Mouse (Mus musculus): ENCODE measurements at regions not wholly inside any gene's neighbourhood (a gene's known extent, or its start where the extent isn't known, plus 50 kb on each side); places are given as distances from the start of the nearest gene placed in this dataset.

- no peak for DNase-seq (ENCODE audit: low read depth)
Observed at GRCm38 (mm10) chr8:8391321-8391720, 269.7 kb downstream of the Efnb2 start.

GRCm38 (mm10) chr8:8378248-8378647 lies 282.8 kb downstream of the Efnb2 start:
- DNase-seq (ENCODE audit: low read depth): no peak

- DNase-seq (ENCODE audit: low read depth): no peak
Observed at GRCm38 (mm10) chr8:8376791-8377190, 284.3 kb downstream of the Efnb2 start.

GRCm38 (mm10) chr8:8376379-8376778 lies 284.7 kb downstream of the Efnb2 start:
- DNase-seq (ENCODE audit: low read depth): no peak

GRCm38 (mm10) chr8:8367282-8367871 lies 293.7 kb downstream of the Efnb2 start:
- DNase-seq (ENCODE audit: low read depth): no peak

GRCm38 (mm10) chr8:8361941-8362537 lies 299.0 kb downstream of the Efnb2 start:
- no peak for DNase-seq (ENCODE audit: low read depth)

GRCm38 (mm10) chr8:8360586-8360985 lies 300.5 kb downstream of the Efnb2 start:
- DNase-seq (ENCODE audit: low read depth): no peak

GRCm38 (mm10) chr8:8354977-8355376 lies 306.1 kb downstream of the Efnb2 start:
- DNase-seq (ENCODE audit: low read depth): no peak

- no peak for DNase-seq (ENCODE audit: low read depth)
Observed at GRCm38 (mm10) chr8:8344661-8345060, 316.4 kb downstream of the Efnb2 start.

- DNase-seq (ENCODE audit: low read depth): no peak
Observed at GRCm38 (mm10) chr8:8335256-8335972, 325.6 kb downstream of the Efnb2 start.

GRCm38 (mm10) chr8:8334515-8334914 lies 326.5 kb downstream of the Efnb2 start:
- peak; percentile 48 for DNase-seq (ENCODE audit: low read depth)

- no peak for DNase-seq (ENCODE audit: low read depth)
Observed at GRCm38 (mm10) chr8:8331249-8331648, 329.8 kb downstream of the Efnb2 start.

- no peak for DNase-seq (ENCODE audit: low read depth)
Observed at GRCm38 (mm10) chr8:8328010-8328666, 332.9 kb downstream of the Efnb2 start.

GRCm38 (mm10) chr8:8326066-8326834 lies 334.8 kb downstream of the Efnb2 start:
- no peak for DNase-seq (ENCODE audit: low read depth)

- no peak for DNase-seq (ENCODE audit: low read depth)
Observed at GRCm38 (mm10) chr8:8325420-8325819, 335.6 kb downstream of the Efnb2 start.

GRCm38 (mm10) chr8:8324520-8324919 lies 336.5 kb downstream of the Efnb2 start:
- no peak for DNase-seq (ENCODE audit: low read depth)

GRCm38 (mm10) chr8:8308253-8308652 lies 352.8 kb downstream of the Efnb2 start:
- DNase-seq (ENCODE audit: low read depth): no peak

- no peak for DNase-seq (ENCODE audit: low read depth)
Observed at GRCm38 (mm10) chr8:8307487-8307886, 353.6 kb downstream of the Efnb2 start.

GRCm38 (mm10) chr8:8299965-8300767 lies 360.9 kb downstream of the Efnb2 start:
- DNase-seq (ENCODE audit: low read depth): no peak

- no peak for DNase-seq (ENCODE audit: low read depth)
Observed at GRCm38 (mm10) chr8:8292577-8293247, 368.3 kb downstream of the Efnb2 start.

- DNase-seq (ENCODE audit: low read depth): no peak
Observed at GRCm38 (mm10) chr8:8285876-8286275, 375.2 kb downstream of the Efnb2 start.
